Mouse (Mus musculus) erythroblast, embryonic 14.5 days (primary cell): ENCODE results near the gene Smg9.

Experiments
- GATA1 ChIP-seq: IDR thresholded peaks from 2 replicates; pipeline ENCODE4 v1.6.1; 2012; ENCODE audit warnings: low read length, inconsistent platforms, mixed read lengths
- TAL1 ChIP-seq: IDR thresholded peaks from 3 replicates; pipeline ENCODE4 v1.6.1; 2012; ENCODE audit warnings: low read length, inconsistent platforms, mixed read lengths

GRCm38 (mm10) chr7:24410123-24410522 is 10.7 kb downstream of the Smg9 start:
- TF ChIP-seq TAL1 (no peak), GATA1 (no peak)
